Mouse (Mus musculus): ENCODE data around the gene Slc38a4.

DNA sequence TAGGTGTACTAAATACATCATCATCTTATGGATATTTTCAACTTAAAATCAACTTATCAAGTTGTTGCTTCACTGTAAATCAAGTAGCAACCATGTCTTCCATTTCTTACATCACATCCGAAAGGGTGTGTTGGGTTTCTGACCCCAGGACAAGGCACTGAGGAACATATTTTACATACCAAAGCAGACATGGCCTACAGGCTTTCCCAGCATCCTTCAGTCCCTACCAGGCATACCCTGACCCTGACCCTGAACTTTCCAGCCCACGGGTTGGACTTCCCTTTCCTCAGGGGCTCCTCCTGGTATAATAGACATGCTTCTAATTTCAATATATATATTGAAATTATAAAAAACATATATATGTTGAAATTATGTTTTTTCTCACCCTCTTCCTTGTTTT, 33.5 kb downstream of the Slc38a4 start:
- TF ChIP-seq CTCF (IDR thresholded peaks at IDR 0.05; ENCODE audit: low read depth), result no peak
- TF ChIP-seq EP300 (IDR thresholded peaks at IDR 0.05; ENCODE audit: low read depth), result no peak

Measured in liver, embryonic 14.5 days (tissue).